In the genomic region with DNA sequence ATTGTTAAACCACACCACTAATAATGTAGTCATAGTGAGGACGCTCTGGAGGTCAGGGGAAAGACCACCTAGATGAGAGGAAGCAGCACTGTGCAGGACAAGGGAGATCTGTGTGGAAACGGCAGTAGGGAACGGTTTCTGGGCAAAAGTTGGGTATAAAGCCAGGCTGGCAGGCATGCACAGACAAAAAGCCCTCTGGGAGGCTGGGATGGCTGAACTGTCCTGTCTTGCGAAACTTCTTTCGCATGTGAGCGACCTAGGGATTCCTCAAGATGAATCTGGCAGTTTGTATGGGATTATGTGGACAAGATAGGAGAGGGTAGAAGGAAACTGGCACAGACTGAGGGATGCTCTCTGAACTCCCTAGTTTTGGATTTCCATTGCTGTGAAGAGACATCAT, we compare ENCODE assay signal across 20 mouse cellular contexts.
"Had no signal": no experiment of that assay in that cellular context is flagged by ENCODE, and none has a peak within 500 bp of the region (broad histone marks: within the 10 kb centered on the region; RNA-seq: fewer than 3 reads in every experiment).

No protein-coding gene starts in this region.

- ATAC-seq: lung, postnatal 0 days; midbrain, embryonic 13.5 days; midbrain, embryonic 15.5 days had no signal

- H3K27me3 ChIP-seq: liver, embryonic 15.5 days; lung, embryonic 15.5 days; megakaryocyte, embryonic 14.5 days; midbrain, embryonic 13.5 days; midbrain, embryonic 15.5 days; neural tube, embryonic 12.5 days had no signal

- H3K9me3 ChIP-seq: liver, embryonic 15.5 days; lung, embryonic 15.5 days; megakaryocyte, embryonic 14.5 days; midbrain, embryonic 13.5 days; midbrain, embryonic 15.5 days; neural tube, embryonic 12.5 days had no signal

- DNase-seq: lung, adult 18-20 months; lung, postnatal 14 days; lung, postnatal 36 days; retina, postnatal 1 day; right cerebral cortex, adult 18-20 months; right cerebral cortex, postnatal 25 days; right cerebral cortex, postnatal 4 days; spleen, adult 18-20 months; thymus, adult 2 months; thymus, postnatal 25 days; thymus, postnatal 4 days had no signal

- H3K4me3 ChIP-seq: liver, embryonic 15.5 days; lung, embryonic 15.5 days; megakaryocyte, embryonic 14.5 days; midbrain, embryonic 13.5 days; midbrain, embryonic 15.5 days; neural tube, embryonic 12.5 days had no signal

- H3K36me3 ChIP-seq: liver, embryonic 15.5 days; lung, embryonic 15.5 days; midbrain, embryonic 13.5 days; midbrain, embryonic 15.5 days; neural tube, embryonic 12.5 days had no signal

- H3K9ac ChIP-seq: liver, embryonic 15.5 days; lung, embryonic 15.5 days; midbrain, embryonic 13.5 days; midbrain, embryonic 15.5 days; neural tube, embryonic 12.5 days had no signal

- H3K27ac ChIP-seq: liver, embryonic 15.5 days; lung, embryonic 15.5 days; macrophage; midbrain, embryonic 13.5 days; midbrain, embryonic 15.5 days; neural tube, embryonic 12.5 days had no signal

- H3K4me2 ChIP-seq: liver, embryonic 15.5 days; lung, embryonic 15.5 days; midbrain, embryonic 11.5 days; midbrain, embryonic 13.5 days; midbrain, embryonic 15.5 days; neural tube, embryonic 12.5 days had no signal
